ENCODE assay signal across 31 mouse cellular contexts in genomic region chr5:120594485-120594884, GRCm38 (mm10). TPM values are rescaled to one million over a fixed set of nuclear protein-coding genes. Genes with fewer than 3 reads are reported as not detected.
DNase-seq lines count a peak whose midpoint lies in the region; ATAC-seq lines count a peak whose summit lies in the region.
"Had no signal": no experiment of that assay in that cellular context is flagged by ENCODE, and none has a peak within 500 bp of the region (broad histone marks: within the 10 kb centered on the region; RNA-seq: fewer than 3 reads in every experiment).

No protein-coding gene starts in this region.

- H3K4me1 ChIP-seq in kidney, embryonic 16.5 days (ENCODE audit: insufficient read depth, low read length): no peaks in the 10 kb centered on the region
- H3K4me1 ChIP-seq: embryonic facial prominence, embryonic 12.5 days; embryonic facial prominence, embryonic 15.5 days had no signal

- H3K4me3 ChIP-seq in kidney, embryonic 16.5 days (ENCODE audit: low read length): no peak overlapping the region
- H3K4me3 ChIP-seq: embryonic facial prominence, embryonic 12.5 days; embryonic facial prominence, embryonic 15.5 days; gastrocnemius, adult 2 months; hindbrain, embryonic 12.5 days had no signal

- DNase-seq in kidney, adult 11 months: peak; percentile 83
- peak; percentile 61 to 83 for DNase-seq in kidney, adult 8-10 months
- no peak for DNase-seq in kidney, postnatal 4 days
- peak; percentile 64 for DNase-seq in kidney, postnatal 14 days
- no peak for DNase-seq in layer of hippocampus, postnatal 10 days (ENCODE audit: low spot score in 2 of 2)
- DNase-seq in spleen, postnatal 10 days (ENCODE audit: low spot score in 2 of 2): no peak
- DNase-seq: adrenal gland, postnatal 10 days; cerebellum, adult 11 months; cerebellum, adult 2 months; cerebellum, adult 9-11 months; cerebellum, postnatal 25 days; forebrain, postnatal 0 days; gastrocnemius, adult 2 months; gastrocnemius, postnatal 14 days; heart, adult 11 months had no signal

- H3K9me3 ChIP-seq in kidney, embryonic 16.5 days (ENCODE audit: low read length): no peaks in the 10 kb centered on the region
- H3K9me3 ChIP-seq: embryonic facial prominence, embryonic 12.5 days; embryonic facial prominence, embryonic 15.5 days; hindbrain, embryonic 12.5 days had no signal

- no peak overlapping the region for H3K9ac ChIP-seq in kidney, embryonic 16.5 days (replicated peaks; ENCODE audit: low read length)
- H3K9ac ChIP-seq: embryonic facial prominence, embryonic 12.5 days; embryonic facial prominence, embryonic 15.5 days; forebrain, postnatal 0 days; hindbrain, embryonic 12.5 days had no signal

- no peaks in the 10 kb centered on the region for H3K27me3 ChIP-seq in kidney, embryonic 16.5 days (ENCODE audit: insufficient read depth, low read length)
- H3K27me3 ChIP-seq: embryonic facial prominence, embryonic 12.5 days; embryonic facial prominence, embryonic 15.5 days; hindbrain, embryonic 12.5 days; Patski had no signal

- 83% methylated on average over 6 of the region's 6 CpGs for WGBS in kidney, embryonic 16.5 days

- ATAC-seq in kidney, embryonic 16.5 days (ENCODE audit: low FRiP score, low TSS enrichment): no peak
- ATAC-seq: forebrain, embryonic 14.5 days; forebrain, postnatal 0 days; Patski had no signal

- no peak overlapping the region for H3K4me2 ChIP-seq in kidney, embryonic 16.5 days (replicated peaks; ENCODE audit: low read depth, low read length)
- H3K4me2 ChIP-seq: embryonic facial prominence, embryonic 12.5 days; embryonic facial prominence, embryonic 15.5 days; heart, embryonic 11.5 days; hindbrain, embryonic 12.5 days had no signal

- no peak overlapping the region for H3K27ac ChIP-seq in kidney, embryonic 16.5 days (ENCODE audit: low read length)
- H3K27ac ChIP-seq: embryonic facial prominence, embryonic 12.5 days; embryonic facial prominence, embryonic 15.5 days; gastrocnemius, adult 2 months; hindbrain, embryonic 12.5 days had no signal

- H3K36me3 ChIP-seq in kidney, embryonic 16.5 days (ENCODE audit: insufficient read depth, low read length): no peaks in the 10 kb centered on the region
- H3K36me3 ChIP-seq: embryonic facial prominence, embryonic 12.5 days; embryonic facial prominence, embryonic 15.5 days; hindbrain, embryonic 12.5 days had no signal

RNA-seq across cellular contexts. Expression of gene Iqcd, which starts 5.7 kb away (rescaled TPM):
- 1.5 TPM in 2 replicates for polyA plus RNA-seq in kidney, embryonic 16.5 days (2015; fragmentation: Nextera tagmentation; extraction: Ambion mirVana)
- total RNA-seq in layer of hippocampus, postnatal 10 days (2021): 1 to 10 TPM in 1 of 2 experiments, under 1 TPM in 1; 0.91 to 1.2 TPM
- total RNA-seq: gastrocnemius, adult 2 months; heart, postnatal 25 days; hematopoietic stem cell, adult 5-6 weeks had no signal

RNA-seq across cellular contexts. Expression of gene Tpcn1, which starts 6.0 kb away (rescaled TPM):
- polyA plus RNA-seq in kidney, embryonic 16.5 days (2015; fragmentation: Nextera tagmentation; extraction: Ambion mirVana): 30.6 and 34.1 TPM in 2 replicates
- 10 to 100 TPM; 44.1 to 47.4 TPM for total RNA-seq in layer of hippocampus, postnatal 10 days (2021)

RNA-seq across cellular contexts. Expression of gene Rita1, which starts 17.9 kb away (rescaled TPM):
- polyA plus RNA-seq in kidney, embryonic 16.5 days (2015; fragmentation: Nextera tagmentation; extraction: Ambion mirVana): 18.0 and 18.4 TPM in 2 replicates
- 10 to 100 TPM; 24.1 to 27.3 TPM for total RNA-seq in layer of hippocampus, postnatal 10 days (2021)

RNA-seq across cellular contexts. Expression of gene Ddx54, which starts 18.1 kb away (rescaled TPM):
- polyA plus RNA-seq in kidney, embryonic 16.5 days (2015; fragmentation: Nextera tagmentation; extraction: Ambion mirVana): 53.7 and 54.8 TPM in 2 replicates
- total RNA-seq in layer of hippocampus, postnatal 10 days (2021): 10 to 100 TPM; 45.0 to 45.1 TPM

RNA-seq across cellular contexts. Expression of gene Cfap73, which starts 39.5 kb away (rescaled TPM):
- not detected in 2 replicates for polyA plus RNA-seq in kidney, embryonic 16.5 days (2015; fragmentation: Nextera tagmentation; extraction: Ambion mirVana)
- under 1 TPM; 0.76 to 0.80 TPM for total RNA-seq in layer of hippocampus, postnatal 10 days (2021)
- total RNA-seq: common myeloid progenitor, adult 5-6 weeks; G1E; gastrocnemius, adult 2 months; gastrocnemius, postnatal 14 days; gastrocnemius, postnatal 4 days; heart, adult 8-10 months; heart, postnatal 25 days; hematopoietic stem cell, adult 5-6 weeks had no signal
- polyA plus RNA-seq: embryonic facial prominence, embryonic 12.5 days; forebrain, embryonic 11.5 days; G1E; heart, embryonic 11.5 days; heart, embryonic 14.5 days; heart, postnatal 0 days had no signal

Comparison
In these comparisons a context has a peak if more than half of its experiments do, and no peak if none do; other contexts are left out.
1. DNase-seq: peak in kidney, adult 11 months (single experiment), kidney, adult 8-10 months (2 of 2) and kidney, postnatal 14 days (single experiment); none in kidney, postnatal 4 days (0 of 2), layer of hippocampus, postnatal 10 days (0 of 2) and spleen, postnatal 10 days (0 of 2).